Mouse (Mus musculus): ENCODE results near the gene Iqgap2.

DNA sequence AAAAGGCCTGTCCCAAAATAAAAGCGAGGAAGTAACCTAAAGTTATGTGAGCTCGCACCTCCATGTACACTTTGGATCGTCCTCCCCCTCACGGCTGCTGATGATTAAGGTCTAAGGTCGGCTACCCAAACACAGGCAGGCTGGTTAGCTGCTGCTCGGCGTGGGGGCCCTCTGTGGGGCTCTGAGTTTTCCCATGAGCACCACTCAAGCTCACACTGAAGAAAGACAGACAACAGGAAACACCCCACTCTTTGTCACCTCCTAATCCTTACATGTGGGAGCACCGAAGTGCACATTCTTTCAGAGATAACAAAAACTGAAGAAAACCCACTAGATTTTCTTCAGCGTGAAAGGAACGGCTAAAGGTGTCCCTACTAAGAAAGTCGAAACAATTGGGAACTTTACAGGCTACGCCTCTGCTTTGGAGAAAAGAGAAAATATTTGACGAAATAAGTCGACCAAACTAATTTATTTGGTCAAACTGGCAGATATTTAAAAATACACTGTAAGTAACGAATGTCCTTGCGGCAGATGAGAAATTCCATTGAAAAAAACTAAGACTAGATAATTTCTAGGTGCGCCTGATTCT lies 274.5 kb downstream of the Iqgap2 start:
- TF ChIP-seq MAX (IDR thresholded peaks at IDR 0.05) (no peak), CTCF (IDR thresholded peaks at IDR 0.05; ENCODE audit: control insufficient read depth, insufficient read depth, insufficient read length) (no peak)

Measured in C2C12 (cell line).